Mouse (Mus musculus) myocyte (in vitro differentiated cells): ENCODE measurements around the gene Commd2. TPM values are rescaled to one million over a fixed set of nuclear protein-coding genes. Genes with fewer than 3 reads are reported as not detected.
A peak's percentile ranks its signal among the peaks of the same experiment; 100 is the strongest.

Source experiments
- H3K27me3 ChIP-seq: one replicate; pipeline ENCODE4 v1.6.1; 2011; ENCODE audit not compliant: control insufficient read depth, insufficient read depth, insufficient read length
- H3K36me3 ChIP-seq: one replicate; pipeline ENCODE4 v1.6.1; 2011; ENCODE audit not compliant: control insufficient read depth, insufficient read depth
- H3K4me2 ChIP-seq: one replicate; pipeline ENCODE4 v1.6.1; 2011; ENCODE audit warnings: low read depth, control low read depth
- H3K4me3 ChIP-seq: one replicate; pipeline ENCODE4 v1.5.1; 2011; ENCODE audit warnings: mild to moderate bottlenecking, control low read depth, moderate library complexity
- H3K79me2 ChIP-seq: one replicate; pipeline ENCODE4 v1.6.1; 2011; ENCODE audit not compliant: control insufficient read depth, insufficient read depth
- H3ac ChIP-seq: one replicate; pipeline ENCODE4 v1.6.1; 2011; ENCODE audit not compliant: control insufficient read depth, insufficient read length
- CEBPB ChIP-seq: IDR thresholded peaks from 2 replicates; pipeline ENCODE4 v1.6.1; 2011; ENCODE audit warnings: mild to moderate bottlenecking, moderate library complexity; ENCODE audit not compliant: poor library complexity, insufficient read depth, severe bottlenecking
- E2F4 ChIP-seq: IDR thresholded peaks from one replicate; pipeline ENCODE4 v1.6.1; 2011; ENCODE audit warnings: mild to moderate bottlenecking, control low read depth, moderate library complexity; ENCODE audit not compliant: insufficient read depth
- MAX ChIP-seq: IDR thresholded peaks from one replicate; pipeline ENCODE4 v1.6.1; 2011; ENCODE audit warnings: low read depth, mild to moderate bottlenecking, control low read depth
- MYOD1 ChIP-seq, 3 experiments: IDR thresholded peaks; one replicate each; pipeline ENCODE4 v1.6.1; 2011; ENCODE audit warnings: control low read depth in 2 of 3, low read depth in 2 of 3, mild to moderate bottlenecking in 2 of 3, moderate library complexity in 1 of 3; ENCODE audit not compliant: insufficient read length in 2 of 3, control insufficient read depth in 1 of 3
- MYOG ChIP-seq, 3 experiments: IDR thresholded peaks; one replicate each; pipeline ENCODE4 v1.6.1; 2011; ENCODE audit warnings: control low read depth in 2 of 3, low read depth in 2 of 3, mild to moderate bottlenecking in 2 of 3; ENCODE audit not compliant: insufficient read length in 2 of 3, control insufficient read depth in 1 of 3, insufficient read depth in 1 of 3
- POLR2A ChIP-seq: IDR thresholded peaks from one replicate; pipeline ENCODE4 v1.6.1; 2011; ENCODE audit warnings: low read depth, mild to moderate bottlenecking, control low read depth, moderate library complexity; ENCODE audit not compliant: insufficient read length
- POLR2AphosphoS2 ChIP-seq: IDR thresholded peaks from one replicate; pipeline ENCODE4 v1.6.1; 2011; ENCODE audit warnings: low read depth, control low read depth; ENCODE audit not compliant: insufficient read length
- REST ChIP-seq: IDR thresholded peaks from one replicate; pipeline ENCODE4 v1.6.1; 2011; ENCODE audit warnings: mild to moderate bottlenecking, control low read depth, moderate library complexity; ENCODE audit not compliant: insufficient read depth, insufficient read length
- SRF ChIP-seq: IDR thresholded peaks from one replicate; pipeline ENCODE4 v1.6.1; 2011; ENCODE audit warnings: low read depth; ENCODE audit not compliant: control insufficient read depth, insufficient read length
- TCF12 ChIP-seq: IDR thresholded peaks from one replicate; pipeline ENCODE4 v1.6.1; 2011; ENCODE audit warnings: mild to moderate bottlenecking, control low read depth; ENCODE audit not compliant: poor library complexity, insufficient read depth, severe bottlenecking
- TCF3 ChIP-seq: IDR thresholded peaks from one replicate; pipeline ENCODE4 v1.6.1; 2011; ENCODE audit warnings: low read depth, control low read depth; ENCODE audit not compliant: insufficient read length
- USF1 ChIP-seq: IDR thresholded peaks from one replicate; pipeline ENCODE4 v1.6.1; 2011; ENCODE audit warnings: low read depth, mild to moderate bottlenecking, control low read depth, moderate library complexity
- polyA plus RNA-seq: library from polyadenylated mRNA; unstranded; fragments of >200 nt; fragmentation: generic; extraction: Trizol; gene quantifications from one replicate; pipeline ENCODE4 v1.2.1, GENCODE M21; 2012; ENCODE audit warnings: missing spikeins

The Commd2 gene
- 38.7 TPM for polyA plus RNA-seq

- H3K36me3 ChIP-seq: peaks cover 15% of the 10 kb centered on the region
- peak within 1 kb of the TSS; percentile 8 for H3ac ChIP-seq
- H3K4me2 ChIP-seq: peak within 1 kb of the TSS; percentile 85
- no peaks in the 10 kb centered on the region for H3K27me3 ChIP-seq
- peaks cover 17% of the 10 kb centered on the region for H3K79me2 ChIP-seq
- TF ChIP-seq POLR2A (peak; percentile 76), MYOD1 (IDR thresholded peaks at IDR 0.05; ENCODE audit: control insufficient read depth in 1 of 3, insufficient read length in 2 of 3, low read depth in 2 of 3) (peak in 1 of 3 experiments; percentile 4), POLR2AphosphoS2 (peak; percentile 81), MYOG (IDR thresholded peaks at IDR 0.05; ENCODE audit: control insufficient read depth in 1 of 3, insufficient read depth in 1 of 3, insufficient read length in 2 of 3, low read depth in 2 of 3) (peak in 1 of 3 experiments; percentile 46), MAX (no peak), CEBPB (no peak), E2F4 (peak; percentile 14), SRF (no peak)
- H3K4me3 ChIP-seq: peak within 1 kb of the TSS; percentile 79
Measured at GRCm38 (mm10) chr3:57651231-57651864, at the start of gene Commd2. Commd2 (minus strand) TSS chr3:57651715.

- Histone ChIP-seq H3K79me2 (no peaks in the 10 kb centered on the region), H3K27me3 (peaks cover 14% of the 10 kb centered on the region), H3K4me3 (no peak overlapping the region), H3ac (no peak overlapping the region), H3K4me2 (no peak overlapping the region), H3K36me3 (no peaks in the 10 kb centered on the region)
- no peak for TF ChIP-seq TCF3
- TF ChIP-seq MYOG (IDR thresholded peaks at IDR 0.05; ENCODE audit: control insufficient read depth in 1 of 3, insufficient read depth in 1 of 3, insufficient read length in 2 of 3, low read depth in 2 of 3): no peak
- TF ChIP-seq TCF12: no peak
- TF ChIP-seq POLR2AphosphoS2: no peak
- TF ChIP-seq USF1: no peak
- no peak for TF ChIP-seq MYOD1 (IDR thresholded peaks at IDR 0.05; ENCODE audit: control insufficient read depth in 1 of 3, insufficient read length in 2 of 3, low read depth in 2 of 3)
- TF ChIP-seq CEBPB: no peak
- TF ChIP-seq REST: no peak
- TF ChIP-seq SRF: no peak
- no peak for TF ChIP-seq MAX
- TF ChIP-seq E2F4: no peak
- TF ChIP-seq POLR2A: no peak
Measured at GRCm38 (mm10) chr3:57696779-57697178, 45.3 kb upstream of the Commd2 start.

- Histone ChIP-seq H3ac (no peak overlapping the region), H3K4me2 (no peak overlapping the region), H3K27me3 (peaks cover 15% of the 10 kb centered on the region), H3K4me3 (no peak overlapping the region), H3K79me2 (no peaks in the 10 kb centered on the region), H3K36me3 (no peaks in the 10 kb centered on the region)
- TF ChIP-seq E2F4: no peak
- no peak for TF ChIP-seq TCF12
- no peak for TF ChIP-seq MYOD1 (IDR thresholded peaks at IDR 0.05; ENCODE audit: control insufficient read depth in 1 of 3, insufficient read length in 2 of 3, low read depth in 2 of 3)
- TF ChIP-seq USF1: no peak
- no peak for TF ChIP-seq REST
- no peak for TF ChIP-seq TCF3
- TF ChIP-seq MAX: no peak
- TF ChIP-seq CEBPB: no peak
- TF ChIP-seq POLR2A: no peak
- no peak for TF ChIP-seq POLR2AphosphoS2
- TF ChIP-seq MYOG (IDR thresholded peaks at IDR 0.05; ENCODE audit: control insufficient read depth in 1 of 3, insufficient read depth in 1 of 3, insufficient read length in 2 of 3, low read depth in 2 of 3): no peak
- no peak for TF ChIP-seq SRF
Measured at GRCm38 (mm10) chr3:57696249-57696648, 44.7 kb upstream of the Commd2 start.

- Histone ChIP-seq H3K36me3 (no peaks in the 10 kb centered on the region), H3K4me3 (no peak within 1 kb of the TSS), H3K4me2 (no peak within 1 kb of the TSS), H3ac (no peak within 1 kb of the TSS), H3K79me2 (no peaks in the 10 kb centered on the region), H3K27me3 (peaks cover 15% of the 10 kb centered on the region)
- TF ChIP-seq MYOG (IDR thresholded peaks at IDR 0.05; ENCODE audit: control insufficient read depth in 1 of 3, insufficient read depth in 1 of 3, insufficient read length in 2 of 3, low read depth in 2 of 3) (no peak), E2F4 (no peak), TCF12 (no peak), TCF3 (no peak)
Measured at GRCm38 (mm10) chr3:57692719-57693118, 41.2 kb upstream of the Commd2 start, which contains the start of gene Ankub1. Ankub1 (minus strand) TSS chr3:57692799.

- H3K4me3 ChIP-seq: no peak overlapping the region
- no peak for TF ChIP-seq E2F4
- no peak for TF ChIP-seq MYOD1 (IDR thresholded peaks at IDR 0.05; ENCODE audit: control insufficient read depth in 1 of 3, insufficient read length in 2 of 3, low read depth in 2 of 3)
- no peak for TF ChIP-seq TCF12
- TF ChIP-seq REST: no peak
- TF ChIP-seq MYOG (IDR thresholded peaks at IDR 0.05; ENCODE audit: control insufficient read depth in 1 of 3, insufficient read depth in 1 of 3, insufficient read length in 2 of 3, low read depth in 2 of 3): no peak
- TF ChIP-seq USF1: no peak
- no peak for TF ChIP-seq SRF
- no peak for TF ChIP-seq POLR2AphosphoS2
- TF ChIP-seq TCF3: no peak
- TF ChIP-seq MAX: no peak
- no peak for TF ChIP-seq CEBPB
- TF ChIP-seq POLR2A: no peak
- H3K79me2 ChIP-seq: no peaks in the 10 kb centered on the region
- no peaks in the 10 kb centered on the region for H3K36me3 ChIP-seq
- H3K27me3 ChIP-seq: peaks cover 15% of the 10 kb centered on the region
- H3K4me2 ChIP-seq: no peak overlapping the region
- no peak overlapping the region for H3ac ChIP-seq
Measured at GRCm38 (mm10) chr3:57691772-57692171, 40.3 kb upstream of the Commd2 start.
